ENCODE assay signal across 7 mouse cellular contexts in the genomic region with DNA sequence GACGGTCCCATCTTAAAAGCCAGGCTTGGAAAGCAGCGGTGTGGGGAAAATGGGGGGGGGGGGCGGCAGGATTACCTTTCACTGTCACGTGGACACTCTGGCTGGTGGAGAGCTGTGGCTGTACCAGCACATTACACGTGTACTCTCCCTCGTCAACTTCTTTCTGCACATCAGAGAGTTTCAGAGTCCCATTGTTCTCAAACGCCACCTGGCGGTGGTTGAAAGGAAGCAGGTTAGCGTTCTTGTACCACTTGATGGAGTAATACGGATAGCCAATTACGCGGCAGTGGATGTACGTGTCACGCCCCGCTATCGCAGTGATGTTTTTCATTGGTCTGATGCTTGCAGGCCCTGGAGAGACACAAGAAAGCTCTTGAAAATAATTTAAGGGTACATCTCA.
DNase-seq lines count a peak whose midpoint lies in the region; ATAC-seq and TF ChIP-seq lines count a peak whose summit lies in the region.

No protein-coding gene starts in this region.

- H3K9ac ChIP-seq in midbrain, embryonic 15.5 days = no peak overlapping the region

- no peaks in the 10 kb centered on the region for H3K27me3 ChIP-seq in kidney, adult 2 months (replicated peaks; ENCODE audit: control insufficient read depth, insufficient read depth, low read length)
- no peaks in the 10 kb centered on the region for H3K27me3 ChIP-seq in midbrain, embryonic 15.5 days (replicated peaks)

- H3K9me3 ChIP-seq in midbrain, embryonic 15.5 days = no peaks in the 10 kb centered on the region

- no peak overlapping the region for H3K27ac ChIP-seq in kidney, adult 2 months (ENCODE audit: insufficient read depth, low read depth, low read length)
- H3K27ac ChIP-seq in midbrain, embryonic 15.5 days = no peak overlapping the region

- peak; percentile 67 for DNase-seq in WW6 (ENCODE audit: low read depth, low spot score)
- DNase-seq in cerebellum, adult 8-10 months = peak; percentile 58
- DNase-seq in forelimb bud, embryonic 11.5 days (ENCODE audit: low read depth, low spot score) = peak; percentile 83
- DNase-seq in kidney, adult 2 months = peak; percentile 66
- peak; percentile 78 for DNase-seq in left cerebral cortex, postnatal 4 days
- DNase-seq in spleen, adult 18-20 months = peak; percentile 8 to 48

- H3K4me1 ChIP-seq in kidney, adult 2 months (ENCODE audit: control insufficient read depth, insufficient read depth, low read length) = no peaks in the 10 kb centered on the region
- no peaks in the 10 kb centered on the region for H3K4me1 ChIP-seq in midbrain, embryonic 15.5 days

- no peak overlapping the region for H3K4me2 ChIP-seq in midbrain, embryonic 15.5 days

- peak; percentile 52; the same call in 1 of the 2 replicates for ATAC-seq in midbrain, embryonic 15.5 days (replicated peaks)

- 21% methylated on average over 16 of the region's 16 CpGs for WGBS in kidney, adult 2 months
- 26% methylated on average over 16 of the region's 16 CpGs for WGBS in midbrain, embryonic 15.5 days

- no peak overlapping the region for H3K4me3 ChIP-seq in kidney, adult 2 months (ENCODE audit: insufficient read depth, low read depth, low read length)
- no peak overlapping the region for H3K4me3 ChIP-seq in midbrain, embryonic 15.5 days

- peak; percentile 78 for TF ChIP-seq CTCF in kidney, adult 2 months (conservative IDR thresholded peaks at IDR 0.05; ENCODE audit: insufficient read depth, insufficient read length, low read depth, low read length)

- no peaks in the 10 kb centered on the region for H3K36me3 ChIP-seq in kidney, adult 2 months (ENCODE audit: control insufficient read depth, insufficient read depth, low read length)
- 0 out of 2 replicates have a peak, but pooled peaks cover 4% of the 10 kb centered on the region for H3K36me3 ChIP-seq in midbrain, embryonic 15.5 days (replicated peaks)

- intact Hi-C loops in left cerebral cortex, postnatal 4 days (cut with DNase I) = loop anchor here (10.0 kb wide), 1 partner anchor 135 kb away; no protein-coding TSS in a partner anchor

- no peak for TF ChIP-seq POLR2A in kidney, adult 2 months (IDR thresholded peaks at IDR 0.05; ENCODE audit: low read depth, low read length)

Comparison
In these comparisons a context has a peak if more than half of its experiments do, and no peak if none do; other contexts are left out.
1. DNase-seq: peak in every context shown above with its lines; median percentile 83 in forelimb bud, embryonic 11.5 days; 78 in left cerebral cortex, postnatal 4 days; 67 in WW6; 66 in kidney, adult 2 months; 58 in cerebellum, adult 8-10 months; 28 in spleen, adult 18-20 months.